Mouse (Mus musculus): ENCODE results near the gene Uso1. TPM values are rescaled to one million over a fixed set of nuclear protein-coding genes. Genes with fewer than 3 reads are reported as not detected.

The Uso1 gene
- 8.1 and 8.7 TPM in 2 replicates for polyA plus RNA-seq (2012; rRNA removed)

DNA sequence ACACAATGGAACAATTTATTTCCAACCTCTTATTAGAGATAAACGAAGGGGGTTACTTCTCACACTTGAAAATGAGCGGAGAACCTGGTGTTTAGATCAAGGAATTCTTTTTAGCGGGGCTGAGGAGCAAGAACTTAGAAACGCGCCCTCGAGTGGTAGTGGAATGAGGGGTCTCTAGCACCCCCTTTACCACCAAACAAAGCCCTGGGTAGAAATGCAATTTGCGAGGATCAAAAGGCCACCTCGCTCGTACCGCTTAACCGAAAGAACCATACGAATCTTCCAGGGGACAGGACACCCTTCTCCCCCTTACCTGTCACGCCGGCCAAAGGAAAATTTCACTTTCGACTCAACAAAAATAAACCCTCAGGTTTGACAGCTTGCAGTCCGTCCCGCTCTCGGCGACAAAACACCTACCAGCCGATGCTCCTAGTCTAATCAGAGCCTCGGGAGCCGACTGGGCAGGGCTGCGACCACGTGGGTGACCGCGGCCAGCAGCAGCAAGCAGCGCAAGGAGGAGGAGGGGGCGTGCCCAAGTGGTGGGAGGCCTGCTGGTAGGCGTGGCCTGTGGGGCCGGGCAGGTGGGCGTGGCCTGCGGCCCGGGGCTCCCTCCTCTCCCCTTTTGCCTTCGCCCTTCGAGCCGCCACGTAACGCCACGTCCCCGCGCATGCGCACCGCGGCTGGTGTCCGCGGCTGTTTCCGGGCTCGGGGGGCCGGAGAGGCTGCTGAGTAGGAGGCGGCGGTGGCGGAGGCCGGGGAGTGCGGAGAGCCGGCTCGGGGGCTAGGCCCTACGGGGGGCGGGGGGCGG lies at the start of gene Uso1:
TSS of gene Uso1 (plus strand) at position 700 of the 808 bp plus-strand sequence.
- H3K36me3 ChIP-seq (ENCODE audit: control insufficient read depth, insufficient read depth, low read length): no peaks in the 10 kb centered on the region
- no peaks in the 10 kb centered on the region for H3K27me3 ChIP-seq (ENCODE audit: control insufficient read depth, insufficient read depth, low read length)
- peaks cover 3% of the 10 kb centered on the region for H3K4me1 ChIP-seq (ENCODE audit: control insufficient read depth, insufficient read depth, low read length)
- TF ChIP-seq POLR2A (IDR thresholded peaks at IDR 0.05; ENCODE audit: control insufficient read depth, low read depth, low read length) (peak; percentile 47; the same call in 1 of the 2 replicates), CTCF (IDR thresholded peaks at IDR 0.05; ENCODE audit: control insufficient read depth, insufficient read depth, insufficient replicate concordance, low read depth, low read length) (no peak)
- peak within 1 kb of the TSS; percentile 9 for H3K27ac ChIP-seq (ENCODE audit: control insufficient read depth, insufficient read depth, low read depth, low read length)
- H3K4me3 ChIP-seq (ENCODE audit: control insufficient read depth, low read depth, low read length): peak within 1 kb of the TSS; percentile 90

DNA sequence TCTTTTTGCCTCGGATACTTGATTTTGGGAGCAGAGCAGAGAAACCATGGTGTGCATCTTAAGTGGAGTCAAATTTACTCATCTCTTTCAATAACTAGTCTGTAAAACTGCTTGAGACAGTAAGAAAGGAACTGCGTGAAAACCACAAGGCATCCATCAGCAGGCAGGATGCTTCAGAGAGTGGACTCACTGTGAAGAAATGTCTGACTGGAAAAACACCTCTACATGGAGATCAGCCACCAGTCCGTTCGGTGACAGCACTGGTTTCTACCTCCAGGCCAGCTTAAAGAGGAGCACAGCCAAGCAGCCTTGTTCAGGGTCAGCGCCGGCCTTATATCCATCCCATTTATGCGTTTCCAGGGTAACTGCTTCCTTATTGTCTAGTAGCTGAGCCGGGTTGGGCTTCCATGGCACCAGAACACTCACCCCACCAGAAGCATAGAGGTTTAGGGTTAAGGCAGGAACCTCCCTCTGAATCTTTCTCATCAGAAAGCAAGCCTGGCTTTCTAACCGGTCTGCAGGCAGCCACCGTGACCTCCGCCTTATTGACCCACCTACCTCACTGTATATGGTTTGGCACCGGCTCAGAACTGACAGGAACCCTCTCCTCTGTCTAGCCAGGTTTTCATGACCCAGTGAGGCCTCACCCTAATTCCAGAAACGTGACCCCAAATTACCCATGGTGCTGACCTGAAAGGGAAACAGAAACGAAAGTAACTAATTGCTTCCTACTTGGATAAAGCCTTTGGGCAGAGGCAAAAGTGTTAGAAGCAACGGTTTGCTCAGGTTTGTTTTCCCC lies 44.3 kb upstream of the Uso1 start:
- H3K4me1 ChIP-seq (ENCODE audit: control insufficient read depth, insufficient read depth, low read length): no peaks in the 10 kb centered on the region
- H3K27ac ChIP-seq (ENCODE audit: control insufficient read depth, insufficient read depth, low read depth, low read length): 0 out of 2 replicates have a peak overlapping the region, but pooled peaks have one; percentile 24
- H3K4me3 ChIP-seq (ENCODE audit: control insufficient read depth, low read depth, low read length): no peak overlapping the region
- H3K27me3 ChIP-seq (ENCODE audit: control insufficient read depth, insufficient read depth, low read length): no peaks in the 10 kb centered on the region
- no peaks in the 10 kb centered on the region for H3K36me3 ChIP-seq (ENCODE audit: control insufficient read depth, insufficient read depth, low read length)
- no peak for TF ChIP-seq POLR2A (IDR thresholded peaks at IDR 0.05; ENCODE audit: control insufficient read depth, low read depth, low read length)
- no peak for TF ChIP-seq CTCF (IDR thresholded peaks at IDR 0.05; ENCODE audit: control insufficient read depth, insufficient read depth, insufficient replicate concordance, low read depth, low read length)

DNA sequence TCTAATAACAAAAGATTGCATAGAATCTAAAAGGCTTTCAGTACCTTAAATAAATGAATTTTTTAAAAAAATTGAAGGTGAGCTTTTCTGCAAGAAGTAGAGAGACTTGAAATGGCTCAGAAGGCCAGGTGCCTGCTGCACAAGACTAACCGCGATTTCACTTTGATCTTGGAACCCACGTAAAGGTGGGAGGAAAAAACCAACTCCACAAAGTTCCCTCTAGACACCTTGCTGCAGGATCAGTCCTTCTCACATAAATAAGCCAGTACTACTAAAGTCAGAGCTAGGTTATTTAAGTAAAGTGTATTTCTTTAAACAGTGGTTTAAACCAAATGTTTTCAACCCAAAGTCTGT lies 43.7 kb upstream of the Uso1 start:
- no peak for TF ChIP-seq POLR2A (IDR thresholded peaks at IDR 0.05; ENCODE audit: control insufficient read depth, low read depth, low read length)
- TF ChIP-seq CTCF (IDR thresholded peaks at IDR 0.05; ENCODE audit: control insufficient read depth, insufficient read depth, insufficient replicate concordance, low read depth, low read length): no peak
- Histone ChIP-seq H3K4me1 (ENCODE audit: control insufficient read depth, insufficient read depth, low read length) (no peaks in the 10 kb centered on the region), H3K27ac (ENCODE audit: control insufficient read depth, insufficient read depth, low read depth, low read length) (no peak overlapping the region), H3K36me3 (ENCODE audit: control insufficient read depth, insufficient read depth, low read length) (no peaks in the 10 kb centered on the region), H3K4me3 (ENCODE audit: control insufficient read depth, low read depth, low read length) (no peak overlapping the region), H3K27me3 (ENCODE audit: control insufficient read depth, insufficient read depth, low read length) (no peaks in the 10 kb centered on the region)

DNA sequence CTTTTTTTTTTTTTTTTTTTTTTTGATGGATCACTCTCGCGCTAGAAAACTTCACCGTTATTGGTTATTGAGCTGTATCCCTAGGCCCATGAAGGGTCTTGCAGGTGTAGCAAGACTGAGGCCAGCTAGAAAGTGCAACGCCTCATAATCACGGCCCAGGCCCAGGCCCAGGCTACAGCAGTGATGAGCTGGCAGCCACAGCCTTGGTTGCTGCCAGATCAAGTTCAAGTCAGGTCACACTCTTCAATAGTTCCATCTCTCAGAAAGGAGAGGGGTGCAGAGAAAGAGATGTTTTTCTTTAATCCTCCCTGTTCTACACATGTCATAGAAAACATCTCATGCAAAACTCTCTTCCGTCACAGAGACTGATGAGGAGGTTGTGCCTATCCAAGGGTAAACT lies 41.0 kb upstream of the Uso1 start:
- no peak overlapping the region for H3K4me3 ChIP-seq (ENCODE audit: control insufficient read depth, low read depth, low read length)
- no peaks in the 10 kb centered on the region for H3K36me3 ChIP-seq (ENCODE audit: control insufficient read depth, insufficient read depth, low read length)
- H3K27ac ChIP-seq (ENCODE audit: control insufficient read depth, insufficient read depth, low read depth, low read length): no peak overlapping the region
- no peaks in the 10 kb centered on the region for H3K4me1 ChIP-seq (ENCODE audit: control insufficient read depth, insufficient read depth, low read length)
- H3K27me3 ChIP-seq (ENCODE audit: control insufficient read depth, insufficient read depth, low read length): no peaks in the 10 kb centered on the region
- no peak for TF ChIP-seq POLR2A (IDR thresholded peaks at IDR 0.05; ENCODE audit: control insufficient read depth, low read depth, low read length)
- no peak for TF ChIP-seq CTCF (IDR thresholded peaks at IDR 0.05; ENCODE audit: control insufficient read depth, insufficient read depth, insufficient replicate concordance, low read depth, low read length)

DNA sequence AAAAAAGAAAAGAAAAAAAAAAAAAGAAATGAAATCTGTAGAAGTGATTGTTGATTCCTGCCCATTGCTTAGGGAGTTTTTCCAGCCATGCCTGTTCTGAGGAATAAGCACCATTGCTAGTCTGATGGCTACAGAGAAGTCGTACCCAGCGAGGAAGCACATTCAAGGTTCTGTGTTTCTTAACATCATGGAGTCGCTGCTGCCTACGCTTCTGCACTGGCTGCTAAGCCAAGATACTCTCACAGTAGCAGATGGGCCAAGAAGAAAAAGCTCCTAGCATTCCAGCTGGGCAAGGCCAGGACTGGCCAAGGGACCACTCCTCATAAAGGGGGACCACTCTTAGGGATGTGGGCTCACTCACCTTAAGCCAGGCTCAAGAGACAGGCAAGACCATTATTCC lies 40.0 kb upstream of the Uso1 start:
- Histone ChIP-seq H3K4me1 (ENCODE audit: control insufficient read depth, insufficient read depth, low read length) (no peaks in the 10 kb centered on the region), H3K4me3 (ENCODE audit: control insufficient read depth, low read depth, low read length) (no peak overlapping the region), H3K36me3 (ENCODE audit: control insufficient read depth, insufficient read depth, low read length) (no peaks in the 10 kb centered on the region), H3K27ac (ENCODE audit: control insufficient read depth, insufficient read depth, low read depth, low read length) (no peak overlapping the region), H3K27me3 (ENCODE audit: control insufficient read depth, insufficient read depth, low read length) (no peaks in the 10 kb centered on the region)
- TF ChIP-seq CTCF (IDR thresholded peaks at IDR 0.05; ENCODE audit: control insufficient read depth, insufficient read depth, insufficient replicate concordance, low read depth, low read length): no peak
- no peak for TF ChIP-seq POLR2A (IDR thresholded peaks at IDR 0.05; ENCODE audit: control insufficient read depth, low read depth, low read length)

DNA sequence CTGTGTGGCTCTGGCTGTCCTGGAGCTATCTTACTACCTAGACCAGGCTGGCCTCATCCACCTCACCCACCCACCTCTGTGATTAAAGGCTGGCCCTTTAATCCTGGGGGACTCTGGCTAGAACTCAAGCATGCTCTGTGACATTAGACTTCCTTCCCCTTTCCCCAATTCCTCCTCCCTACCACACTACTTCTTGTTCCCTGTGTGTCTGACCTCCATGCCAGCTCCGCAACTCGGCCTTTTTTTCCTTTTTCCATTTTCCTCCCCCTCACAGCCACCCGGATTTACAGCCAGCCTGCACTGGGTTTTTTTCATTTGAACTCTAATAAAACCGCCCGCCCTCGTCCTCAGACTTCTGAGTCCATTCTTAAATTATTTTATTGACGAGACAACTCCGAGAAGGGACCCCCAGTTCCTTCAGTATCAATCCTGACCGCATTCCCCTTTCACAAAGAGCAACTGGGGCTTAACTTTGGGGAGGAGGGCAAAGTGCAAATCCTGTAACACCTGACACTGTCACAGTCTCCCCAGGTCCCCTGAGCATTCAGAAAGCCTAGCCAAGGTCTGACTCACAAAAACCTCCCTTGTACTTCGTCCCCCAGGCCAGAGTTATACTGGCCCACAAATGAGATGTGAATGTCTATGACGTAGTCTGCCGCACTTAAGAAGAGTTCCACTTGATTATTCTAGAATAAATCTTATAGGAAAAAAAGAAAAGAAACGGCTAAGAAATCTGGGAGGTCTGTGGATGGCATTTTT lies 39.2 kb upstream of the Uso1 start:
- no peak overlapping the region for H3K4me3 ChIP-seq (ENCODE audit: control insufficient read depth, low read depth, low read length)
- H3K27ac ChIP-seq (ENCODE audit: control insufficient read depth, insufficient read depth, low read depth, low read length): no peak overlapping the region
- no peak for TF ChIP-seq CTCF (IDR thresholded peaks at IDR 0.05; ENCODE audit: control insufficient read depth, insufficient read depth, insufficient replicate concordance, low read depth, low read length)
- TF ChIP-seq POLR2A (IDR thresholded peaks at IDR 0.05; ENCODE audit: control insufficient read depth, low read depth, low read length): no peak
- no peaks in the 10 kb centered on the region for H3K27me3 ChIP-seq (ENCODE audit: control insufficient read depth, insufficient read depth, low read length)
- no peaks in the 10 kb centered on the region for H3K4me1 ChIP-seq (ENCODE audit: control insufficient read depth, insufficient read depth, low read length)
- no peaks in the 10 kb centered on the region for H3K36me3 ChIP-seq (ENCODE audit: control insufficient read depth, insufficient read depth, low read length)

DNA sequence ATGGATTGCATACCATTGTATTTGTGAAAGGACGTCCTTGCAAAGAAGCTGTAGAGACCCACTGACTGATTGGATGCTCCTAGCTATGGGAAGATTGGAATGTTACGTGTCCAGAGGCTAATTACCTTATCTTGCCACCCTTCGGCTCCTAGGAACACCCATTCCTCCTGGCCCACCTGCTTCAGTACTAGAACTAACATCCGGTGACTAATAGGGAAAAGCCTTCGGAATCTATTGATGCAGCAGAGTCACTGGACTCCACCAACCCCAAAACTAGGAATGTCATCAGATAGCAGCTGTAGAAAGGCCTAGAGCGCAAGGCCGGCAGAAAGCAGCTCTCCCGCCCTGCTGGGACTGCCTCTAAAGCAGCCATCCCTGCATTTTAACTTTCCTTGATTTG lies 36.1 kb upstream of the Uso1 start:
- no peak overlapping the region for H3K27ac ChIP-seq (ENCODE audit: control insufficient read depth, insufficient read depth, low read depth, low read length)
- no peak overlapping the region for H3K4me3 ChIP-seq (ENCODE audit: control insufficient read depth, low read depth, low read length)
- TF ChIP-seq POLR2A (IDR thresholded peaks at IDR 0.05; ENCODE audit: control insufficient read depth, low read depth, low read length) (no peak), CTCF (IDR thresholded peaks at IDR 0.05; ENCODE audit: control insufficient read depth, insufficient read depth, insufficient replicate concordance, low read depth, low read length) (no peak)
- no peaks in the 10 kb centered on the region for H3K36me3 ChIP-seq (ENCODE audit: control insufficient read depth, insufficient read depth, low read length)
- no peaks in the 10 kb centered on the region for H3K27me3 ChIP-seq (ENCODE audit: control insufficient read depth, insufficient read depth, low read length)
- no peaks in the 10 kb centered on the region for H3K4me1 ChIP-seq (ENCODE audit: control insufficient read depth, insufficient read depth, low read length)
